Mouse (Mus musculus) bone marrow macrophage, adult 2 months (primary cell): ENCODE data around the gene Acsm5.

Source experiments
- CTCF ChIP-seq: IDR thresholded peaks from 2 replicates; pipeline ENCODE4 v1.5.1; 2012; ENCODE audit warnings: low read depth, mild to moderate bottlenecking, low read length, moderate library complexity
- POLR2A ChIP-seq: IDR thresholded peaks from 2 replicates; pipeline ENCODE4 v1.6.1; 2012; ENCODE audit warnings: mild to moderate bottlenecking, low read depth, low read length, borderline replicate concordance

DNA sequence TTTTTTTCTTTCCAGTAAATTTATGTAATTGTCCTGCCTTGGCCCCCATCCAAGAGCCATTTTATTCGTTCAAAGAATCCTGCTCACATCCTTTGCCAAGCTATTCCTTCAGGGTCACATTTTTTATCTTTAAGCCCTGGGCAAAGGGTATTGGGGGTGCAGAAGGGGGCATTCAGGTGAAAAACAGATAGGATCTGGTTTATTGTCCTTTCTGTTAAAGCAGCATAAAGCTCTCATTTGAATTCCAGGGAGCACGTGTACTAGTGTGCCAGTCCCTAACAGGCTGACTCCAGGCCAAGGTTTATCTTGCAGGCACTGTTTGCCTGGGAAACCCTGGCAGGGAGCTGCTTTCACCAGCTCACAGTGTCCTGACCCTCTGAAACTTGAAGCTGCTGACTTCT lies 6.6 kb downstream of the Acsm5 start:
- TF ChIP-seq POLR2A (no peak), CTCF (no peak)
